ENCODE assay signal across 12 mouse cellular contexts in genomic region chr15:11536076-11536620, GRCm38 (mm10).
A peak's percentile ranks its signal among the peaks of the same experiment; 100 is the strongest.
DNase-seq lines count a peak whose midpoint lies in the region.
"Had no signal": no experiment of that assay in that cellular context is flagged by ENCODE, and none has a peak within 500 bp of the region (broad histone marks: within the 10 kb centered on the region; RNA-seq: fewer than 3 reads in every experiment).

No protein-coding gene starts in this region.

- peak; percentile 24 for DNase-seq in adrenal gland, postnatal 25 days
- no peak for DNase-seq in adrenal gland, adult (ENCODE audit: inconsistent age in 2 of 2, low spot score in 1 of 2)
- peak; percentile 39 to 53 for DNase-seq in kidney, postnatal 4 days
- no peak for DNase-seq in kidney, adult 9 months
- DNase-seq in fibroblast of lung, adult 2 months (ENCODE audit: low read depth), result peak; percentile 36
- peak; percentile 27 to 53 for DNase-seq in lung, postnatal 4 days
- no peak for DNase-seq in layer of hippocampus, adult 11-12 months (ENCODE audit: low spot score)
- DNase-seq: B cell, adult 2 months; cerebellum, adult 11-12 months; cerebellum, postnatal 36 days; forebrain, postnatal 0 days; layer of hippocampus, postnatal 36 days had no signal

Comparison
In these comparisons a context has a peak if more than half of its experiments do, and no peak if none do; other contexts are left out.
1. DNase-seq: peak in adrenal gland, postnatal 25 days (single experiment), kidney, postnatal 4 days (2 of 2), fibroblast of lung, adult 2 months (single experiment) and lung, postnatal 4 days (2 of 2); none in adrenal gland, adult (0 of 2), kidney, adult 9 months (single experiment) and layer of hippocampus, adult 11-12 months (single experiment).